Mouse (Mus musculus): ENCODE measurements around the gene 4933405L10Rik. TPM values are rescaled to one million over a fixed set of nuclear protein-coding genes. Genes with fewer than 3 reads are reported as not detected.
A peak's percentile ranks its signal among the peaks of the same experiment; 100 is the strongest.

The 4933405L10Rik gene
- not detected in 2 replicates for total RNA-seq (2014; rRNA removed)
- 0.44 and 0.50 TPM in 2 replicates for polyA plus RNA-seq (2015; fragmentation: Nextera tagmentation; extraction: Ambion mirVana)

DNA sequence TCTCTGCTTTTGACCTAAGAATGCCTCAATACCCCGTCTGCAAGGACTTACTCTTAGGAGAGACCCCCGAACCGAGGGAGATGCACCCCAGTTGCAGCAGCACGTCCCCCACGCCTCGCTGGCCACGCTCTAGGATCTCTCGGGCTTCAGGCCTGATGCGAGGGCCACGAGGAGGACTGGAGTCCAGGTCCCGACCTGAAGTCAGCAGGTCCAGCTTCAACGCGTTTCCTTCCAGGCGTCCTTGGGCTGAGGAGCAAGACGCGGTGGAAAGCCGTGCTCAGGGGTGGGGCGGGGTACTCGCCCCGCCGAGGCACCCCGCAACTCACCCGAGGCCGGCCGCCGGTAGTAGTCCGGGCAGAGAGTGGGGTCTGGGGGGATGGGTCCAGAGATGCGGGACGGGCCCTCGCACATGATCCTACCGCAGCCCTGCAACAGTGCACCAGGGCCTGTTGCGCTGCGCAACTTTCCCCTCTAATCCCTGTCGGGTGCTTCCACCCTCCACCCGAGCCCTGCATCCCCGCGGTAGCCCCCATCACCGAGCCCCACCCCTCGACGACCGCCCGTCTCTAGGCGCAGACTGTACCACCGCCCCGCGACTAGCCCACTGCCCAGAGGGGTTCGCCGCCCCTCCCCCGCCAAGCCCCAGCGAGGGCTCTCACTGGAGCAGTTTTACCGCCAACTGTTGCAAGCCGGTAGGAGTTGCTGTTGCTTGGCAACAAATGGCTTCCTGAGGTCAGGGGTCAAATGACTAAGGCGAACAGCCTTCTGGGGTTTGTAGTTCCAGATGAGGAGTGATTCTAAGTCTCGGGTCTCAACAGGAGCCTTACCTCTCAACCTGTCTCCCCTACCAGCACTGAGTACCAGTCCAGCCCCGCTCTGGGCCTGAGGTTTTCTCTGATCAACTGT lies at the start of gene 4933405L10Rik, which contains the start of gene Enkd1:
4933405L10Rik (plus strand) TSS at position 158 of the 906 bp plus-strand sequence.
Enkd1 (minus strand) TSS at position 713 of the 906 bp plus-strand sequence.
- no peaks in the 10 kb centered on the region for H3K27me3 ChIP-seq (ENCODE audit: insufficient read depth, low read length)
- peak within 1 kb of the TSS; percentile 69 for H3K4me3 ChIP-seq (ENCODE audit: low read depth, low read length)
- H3K9ac ChIP-seq (replicated peaks; ENCODE audit: low read length, poor library complexity, severe bottlenecking), result peak within 1 kb of the TSS; percentile 47
- H3K4me1 ChIP-seq (ENCODE audit: insufficient read depth, low read length), result peaks cover 3% of the 10 kb centered on the region
- TF ChIP-seq CTCF (IDR thresholded peaks at IDR 0.05), result no peak
- ATAC-seq (ENCODE audit: low FRiP score), result peak; percentile 66
- DNase-seq (ENCODE audit: low spot score), result peak; percentile 97
- no peaks in the 10 kb centered on the region for H3K9me3 ChIP-seq (ENCODE audit: low read length)
- peak within 1 kb of the TSS; percentile 99 for H3K4me2 ChIP-seq (ENCODE audit: low read depth, low read length, poor library complexity, severe bottlenecking)
- no peak within 1 kb of the TSS for H3K27ac ChIP-seq (ENCODE audit: low read depth, low read length)
- WGBS, result under 1% methylated on average over 55 of the region's 55 CpGs
- peaks cover 15% of the 10 kb centered on the region; the same call in 1 of the 2 replicates for H3K36me3 ChIP-seq (ENCODE audit: insufficient read depth, low read length)

GRCm38 (mm10) chr8:105661167-105661566 lies 46.3 kb upstream of the 4933405L10Rik start:
- Histone ChIP-seq H3K4me1 (ENCODE audit: insufficient read depth, low read length) (no peaks in the 10 kb centered on the region), H3K4me2 (ENCODE audit: low read depth, low read length, poor library complexity, severe bottlenecking) (no peak overlapping the region), H3K36me3 (ENCODE audit: insufficient read depth, low read length) (peaks cover 16% of the 10 kb centered on the region), H3K4me3 (ENCODE audit: low read depth, low read length) (no peak overlapping the region), H3K27ac (ENCODE audit: low read depth, low read length) (no peak overlapping the region), H3K9me3 (ENCODE audit: low read length) (no peaks in the 10 kb centered on the region), H3K9ac (replicated peaks; ENCODE audit: low read length, poor library complexity, severe bottlenecking) (no peak overlapping the region), H3K27me3 (ENCODE audit: insufficient read depth, low read length) (no peaks in the 10 kb centered on the region)
- TF ChIP-seq CTCF (IDR thresholded peaks at IDR 0.05), result peak; percentile 63
- ATAC-seq (ENCODE audit: low FRiP score) (no peak), DNase-seq (ENCODE audit: low spot score) (peak; percentile 53)
- WGBS, result 72% methylated on average over 3 of the region's 3 CpGs

DNA sequence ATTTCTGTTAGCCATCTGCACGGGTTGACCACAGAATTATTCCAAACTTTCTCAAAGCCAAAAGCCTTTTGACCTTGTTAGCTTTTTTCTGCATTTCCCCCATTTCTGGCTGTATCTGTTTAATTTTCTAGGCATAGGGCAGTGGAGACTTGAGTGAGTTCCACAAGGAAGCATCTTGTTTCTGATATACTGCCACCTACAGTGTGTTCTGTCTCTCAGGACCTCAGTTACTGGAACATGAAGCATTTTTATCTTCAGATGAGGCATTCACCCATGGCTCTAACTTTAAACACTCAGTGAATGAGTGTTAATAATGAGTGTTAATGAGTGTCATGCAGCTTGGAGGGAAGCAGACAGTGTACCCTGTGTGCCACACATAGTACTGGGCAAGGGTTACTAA lies 29.6 kb upstream of the 4933405L10Rik start:
- 93% methylated on average over 1 of the region's 1 CpGs for WGBS
- no peak overlapping the region for H3K4me3 ChIP-seq (ENCODE audit: low read depth, low read length)
- peak; percentile 53 for TF ChIP-seq CTCF (IDR thresholded peaks at IDR 0.05)
- no peak for ATAC-seq (ENCODE audit: low FRiP score)
- no peaks in the 10 kb centered on the region for H3K9me3 ChIP-seq (ENCODE audit: low read length)
- no peak overlapping the region for H3K4me2 ChIP-seq (ENCODE audit: low read depth, low read length, poor library complexity, severe bottlenecking)
- DNase-seq (ENCODE audit: low spot score), result no peak
- no peaks in the 10 kb centered on the region for H3K4me1 ChIP-seq (ENCODE audit: insufficient read depth, low read length)
- H3K27me3 ChIP-seq (ENCODE audit: insufficient read depth, low read length), result no peaks in the 10 kb centered on the region
- H3K9ac ChIP-seq (replicated peaks; ENCODE audit: low read length, poor library complexity, severe bottlenecking), result no peak overlapping the region
- H3K36me3 ChIP-seq (ENCODE audit: insufficient read depth, low read length), result peaks cover 66% of the 10 kb centered on the region
- no peak overlapping the region for H3K27ac ChIP-seq (ENCODE audit: low read depth, low read length)

DNA sequence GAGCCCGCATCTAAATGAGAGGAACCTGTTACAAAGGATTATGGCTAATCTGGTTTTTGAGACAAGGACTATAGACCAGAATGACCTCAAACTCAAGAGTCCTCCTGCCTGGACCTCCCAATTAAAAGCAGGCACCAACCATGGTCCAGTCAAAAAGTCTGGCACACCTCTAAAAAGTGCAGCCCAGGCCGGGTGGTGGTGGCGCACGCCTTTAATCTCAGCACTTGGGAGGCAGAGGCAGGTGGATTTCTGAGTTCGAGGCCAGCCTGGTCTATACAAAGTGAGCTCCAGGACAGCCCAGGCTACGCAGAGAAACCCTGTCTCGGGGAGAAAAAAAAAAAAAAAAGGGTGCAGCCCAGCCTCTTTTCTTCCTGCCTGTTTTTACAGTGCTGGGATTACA lies 22.1 kb upstream of the 4933405L10Rik start:
- H3K36me3 ChIP-seq (ENCODE audit: insufficient read depth, low read length), result peaks cover 34% of the 10 kb centered on the region
- H3K9me3 ChIP-seq (ENCODE audit: low read length), result no peaks in the 10 kb centered on the region
- H3K27me3 ChIP-seq (ENCODE audit: insufficient read depth, low read length), result no peaks in the 10 kb centered on the region
- no peak overlapping the region for H3K9ac ChIP-seq (replicated peaks; ENCODE audit: low read length, poor library complexity, severe bottlenecking)
- H3K4me1 ChIP-seq (ENCODE audit: insufficient read depth, low read length), result no peaks in the 10 kb centered on the region
- 86% methylated on average over 7 of the region's 7 CpGs for WGBS
- DNase-seq (ENCODE audit: low spot score) (no peak), ATAC-seq (ENCODE audit: low FRiP score) (no peak)
- no peak overlapping the region for H3K4me2 ChIP-seq (ENCODE audit: low read depth, low read length, poor library complexity, severe bottlenecking)
- no peak for TF ChIP-seq CTCF (IDR thresholded peaks at IDR 0.05)
- H3K4me3 ChIP-seq (ENCODE audit: low read depth, low read length), result no peak overlapping the region
- no peak overlapping the region for H3K27ac ChIP-seq (ENCODE audit: low read depth, low read length)

DNA sequence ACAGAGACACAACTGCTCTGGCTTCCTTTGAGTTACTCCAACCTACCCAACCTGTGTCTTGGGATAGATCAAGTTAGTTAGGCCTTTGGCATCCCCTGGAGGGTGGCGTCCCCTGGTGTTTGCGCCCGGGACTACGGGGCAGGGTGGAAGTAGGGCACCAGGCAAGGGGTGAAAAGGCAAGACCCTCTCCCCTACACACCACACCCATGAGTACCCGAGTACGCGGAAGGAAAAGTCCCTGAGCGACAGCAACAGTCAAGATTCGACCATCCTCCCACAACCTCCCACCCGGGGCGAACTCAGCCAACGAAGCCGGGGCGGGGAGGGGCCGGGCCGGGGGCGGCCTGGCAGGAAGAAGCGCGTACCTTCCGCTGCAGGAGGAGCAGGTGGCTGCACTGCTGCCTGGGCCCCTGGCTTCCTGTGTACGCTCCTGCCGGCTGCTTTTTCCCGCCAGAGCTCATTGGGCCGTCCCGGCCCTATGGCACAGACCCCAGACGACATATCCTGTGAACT lies 21.6 kb upstream of the 4933405L10Rik start, which contains the start of gene Carmil2:
Carmil2 (plus strand) TSS at position 479 of the 513 bp plus-strand sequence.
- DNase-seq (ENCODE audit: low spot score), result no peak
- Histone ChIP-seq H3K4me3 (ENCODE audit: low read depth, low read length) (no peak within 1 kb of the TSS), H3K9ac (replicated peaks; ENCODE audit: low read length, poor library complexity, severe bottlenecking) (no peak within 1 kb of the TSS), H3K4me2 (ENCODE audit: low read depth, low read length, poor library complexity, severe bottlenecking) (no peak within 1 kb of the TSS), H3K4me1 (ENCODE audit: insufficient read depth, low read length) (no peaks in the 10 kb centered on the region), H3K9me3 (ENCODE audit: low read length) (no peaks in the 10 kb centered on the region), H3K27me3 (ENCODE audit: insufficient read depth, low read length) (no peaks in the 10 kb centered on the region), H3K36me3 (ENCODE audit: insufficient read depth, low read length) (peaks cover 28% of the 10 kb centered on the region), H3K27ac (ENCODE audit: low read depth, low read length) (no peak within 1 kb of the TSS)
- WGBS, result 18% methylated on average over 21 of the region's 26 CpGs
- TF ChIP-seq CTCF (IDR thresholded peaks at IDR 0.05), result peak; percentile 63
- ATAC-seq (ENCODE audit: low FRiP score), result 0 out of 2 replicates have a peak, but pooled peaks have one; percentile 18

GRCm38 (mm10) chr8:105686551-105686950 lies 20.9 kb upstream of the 4933405L10Rik start:
- DNase-seq (ENCODE audit: low spot score), result no peak
- no peaks in the 10 kb centered on the region for H3K4me1 ChIP-seq (ENCODE audit: insufficient read depth, low read length)
- no peak overlapping the region for H3K27ac ChIP-seq (ENCODE audit: low read depth, low read length)
- no peak overlapping the region for H3K4me3 ChIP-seq (ENCODE audit: low read depth, low read length)
- no peaks in the 10 kb centered on the region for H3K27me3 ChIP-seq (ENCODE audit: insufficient read depth, low read length)
- TF ChIP-seq CTCF (IDR thresholded peaks at IDR 0.05), result no peak
- H3K9ac ChIP-seq (replicated peaks; ENCODE audit: low read length, poor library complexity, severe bottlenecking), result no peak overlapping the region
- no peaks in the 10 kb centered on the region for H3K9me3 ChIP-seq (ENCODE audit: low read length)
- no peak overlapping the region for H3K4me2 ChIP-seq (ENCODE audit: low read depth, low read length, poor library complexity, severe bottlenecking)
- 67% methylated on average over 6 of the region's 6 CpGs for WGBS
- ATAC-seq (ENCODE audit: low FRiP score), result no peak
- peaks cover 22% of the 10 kb centered on the region for H3K36me3 ChIP-seq (ENCODE audit: insufficient read depth, low read length)

Measured in midbrain, postnatal 0 days (tissue).